Mouse (Mus musculus) liver, postnatal 0 days (tissue): ENCODE measurements around the gene Gtpbp1.

Source experiments
- CTCF ChIP-seq: sonication (generic); IDR thresholded peaks from 2 replicates; pipeline ENCODE4 v1.5.1; 2016; ENCODE audit warnings: antibody characterized with exemption, low read depth
- EP300 ChIP-seq: IDR thresholded peaks from 2 replicates; pipeline ENCODE4 v1.6.1; 2016; ENCODE audit warnings: antibody characterized with exemption, low read depth, mild to moderate bottlenecking

- no peak for TF ChIP-seq CTCF
- no peak for TF ChIP-seq EP300
Observed at GRCm38 (mm10) chr15:79715646-79716045, 25.0 kb downstream of the Gtpbp1 start.
